Mouse (Mus musculus): Measurements from ENCODE around the gene Krtap28-10.
"Not testable (repeated sequence)": the region's sequence is repeated elsewhere in the genome, so short reads cannot be mapped to it uniquely, and the experiment has no call there.

The Krtap28-10 gene

GRCm38 (mm10) chr1:83007471-83007870 lies 34.8 kb downstream of the Krtap28-10 start:
- no peak for DNase-seq

GRCm38 (mm10) chr1:83006218-83007179 lies 35.8 kb downstream of the Krtap28-10 start:
- DNase-seq, result no peak

GRCm38 (mm10) chr1:83000306-83000705 lies 42.0 kb downstream of the Krtap28-10 start, which contains the start of gene Gm47959:
Gene Gm47959 (plus strand): TSS chr1:83000548.
- DNase-seq, result not testable (repeated sequence)

- DNase-seq, result no peak
Observed at GRCm38 (mm10) chr1:82993947-82994346, 48.3 kb downstream of the Krtap28-10 start.

GRCm38 (mm10) chr1:82992093-82992492 lies 50.2 kb downstream of the Krtap28-10 start:
- peak; percentile 59 for DNase-seq

- no peak for DNase-seq
Observed at GRCm38 (mm10) chr1:82991596-82991995, 50.7 kb downstream of the Krtap28-10 start.

Measured in kidney, postnatal 14 days (tissue).